Mouse (Mus musculus) layer of hippocampus, adult 9-11 months (tissue): ENCODE results near the gene C130032M10Rik.

ENCODE experiments used
- DNase-seq: peaks from one replicate; pipeline ENCODE4 v3.0.0; 2022

Gene C130032M10Rik

DNA sequence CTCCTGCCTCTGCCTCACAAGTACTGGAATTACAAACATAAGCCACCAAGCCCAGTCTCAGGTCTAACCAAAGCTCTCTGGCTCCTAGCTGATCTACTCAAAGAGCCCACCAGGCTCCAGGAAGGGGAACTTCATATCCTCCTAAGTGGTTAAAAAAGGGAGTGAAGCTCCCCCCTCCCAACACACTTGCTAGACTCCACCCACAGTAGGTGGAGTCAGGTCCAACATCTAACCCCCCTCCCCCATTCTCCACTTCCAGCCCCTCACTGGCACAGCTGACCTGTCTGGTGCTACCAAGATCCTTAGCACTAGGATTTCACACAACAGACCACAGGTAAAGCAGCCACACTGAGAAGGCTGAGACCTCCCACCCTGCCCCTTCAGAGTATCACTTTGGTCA lies 38.3 kb downstream of the C130032M10Rik start:
- DNase-seq, result no peak

DNA sequence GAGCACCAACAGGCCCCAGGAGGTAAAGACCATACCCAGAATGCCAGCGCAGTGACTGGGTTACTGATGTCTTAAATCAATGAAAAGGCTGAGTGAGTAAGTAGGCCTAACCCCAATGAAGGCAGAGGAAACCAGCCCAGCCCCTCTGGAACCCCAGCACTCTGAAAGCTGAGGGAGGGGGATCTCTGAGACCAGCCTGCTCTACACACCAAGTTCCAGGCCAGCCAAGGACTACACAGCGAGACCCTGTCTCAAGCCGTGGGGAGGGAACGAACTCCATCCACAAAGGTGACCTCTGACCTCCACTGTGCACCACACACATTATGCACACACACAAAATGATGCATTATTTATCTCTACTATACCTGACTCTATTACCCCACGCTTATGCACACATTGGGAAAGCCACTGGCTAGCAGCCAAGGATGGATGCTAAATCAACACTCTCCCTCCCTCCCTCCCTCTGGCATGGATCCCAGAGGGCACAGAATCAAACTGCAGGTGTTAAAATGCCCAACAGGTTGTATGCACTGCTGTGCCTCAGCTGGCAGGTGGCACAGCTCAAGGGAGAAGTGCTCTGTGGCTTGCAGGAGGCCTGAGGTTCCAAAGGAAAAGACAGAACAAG lies 39.0 kb downstream of the C130032M10Rik start:
- DNase-seq, result no peak

DNA sequence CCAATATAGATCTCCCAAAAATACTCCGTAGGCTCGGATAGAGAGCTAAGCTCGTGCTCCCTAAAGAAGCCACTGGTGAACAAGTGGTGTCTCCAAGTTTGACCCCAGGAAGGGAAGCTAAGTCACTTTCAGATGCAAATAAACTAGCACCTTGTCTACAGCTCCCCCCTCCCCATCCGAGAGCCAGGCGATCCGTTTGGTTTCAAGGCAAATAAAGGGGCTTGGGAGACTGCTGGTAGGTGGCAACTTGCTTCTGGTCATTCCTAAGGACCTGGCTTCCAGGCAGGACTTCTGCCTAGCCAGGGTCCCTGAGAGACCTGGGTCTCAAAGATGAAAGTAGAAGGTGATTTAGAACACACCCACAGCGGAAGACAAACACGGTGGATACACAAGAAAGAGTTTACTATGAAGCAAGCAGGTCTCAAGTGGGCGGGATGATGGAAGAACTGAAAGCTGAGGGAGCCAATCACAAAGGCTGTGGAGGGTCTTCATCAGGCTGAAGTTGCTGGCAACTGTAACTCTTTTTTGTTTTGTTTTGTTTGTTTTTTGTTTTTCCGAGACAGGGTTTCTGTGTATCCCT lies 40.9 kb downstream of the C130032M10Rik start:
- DNase-seq, result no peak

DNA sequence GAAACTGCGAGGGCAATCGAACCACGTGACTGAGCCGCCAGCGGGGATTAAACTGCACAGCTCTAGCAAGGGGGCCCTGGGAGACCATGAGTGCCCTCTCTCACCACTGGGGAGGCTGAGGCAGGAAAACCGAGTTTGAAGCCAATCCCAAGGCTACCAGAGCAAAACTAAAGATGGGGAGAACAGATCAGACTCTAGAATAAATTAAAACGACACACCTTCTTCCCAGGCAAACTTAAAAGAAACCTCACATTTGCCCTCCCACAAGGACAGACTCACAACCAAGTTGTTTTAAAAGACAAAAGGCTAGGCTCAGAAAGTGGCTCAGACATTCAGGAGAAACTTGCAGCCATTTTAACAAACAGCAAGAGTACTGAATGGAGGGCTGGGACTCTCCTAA lies 41.6 kb downstream of the C130032M10Rik start:
- DNase-seq, result no peak

GRCm38 (mm10) chr9:114560141-114560540 lies 44.6 kb downstream of the C130032M10Rik start:
- no peak for DNase-seq

DNA sequence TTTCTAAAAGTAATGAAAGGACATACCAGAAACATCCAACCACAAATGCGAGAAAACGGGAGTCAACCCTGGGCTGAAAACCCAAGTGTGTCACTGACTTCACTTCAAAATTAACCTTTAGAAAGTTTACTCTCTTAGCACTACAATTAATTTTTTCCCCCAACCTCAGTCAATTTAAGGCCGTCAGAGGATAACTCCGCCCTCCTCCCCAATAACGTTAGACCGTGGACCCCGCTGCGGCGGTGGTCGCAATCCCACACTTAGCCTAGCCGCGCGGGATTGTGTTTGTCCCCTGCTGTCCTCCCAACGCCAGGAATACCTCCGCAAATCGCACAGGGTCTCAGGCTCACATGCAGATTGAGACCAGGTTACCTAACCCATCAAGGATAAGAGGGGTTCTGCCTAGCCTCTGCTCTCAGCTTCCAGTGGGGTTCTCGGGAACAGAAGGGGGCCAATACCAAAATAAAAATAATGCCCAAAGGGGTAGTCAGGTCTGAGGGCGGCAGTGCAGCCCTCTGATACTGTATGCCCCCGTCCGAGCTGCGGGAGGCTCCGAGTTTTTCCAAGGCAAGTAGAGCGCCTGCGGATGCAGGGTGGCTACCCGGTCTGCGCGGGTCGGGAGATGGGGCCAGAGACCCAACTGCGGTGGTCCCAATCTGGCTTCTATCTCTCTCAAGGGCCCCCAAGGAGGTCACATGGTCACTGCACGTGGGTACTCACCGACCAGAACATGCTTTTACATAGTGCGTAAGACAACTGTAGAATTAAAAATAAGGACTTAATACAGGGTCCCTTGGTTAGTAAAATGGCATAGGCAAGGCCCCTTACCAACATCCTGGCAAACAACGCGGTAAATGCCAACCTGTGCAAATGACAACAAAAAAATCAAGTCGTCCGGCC lies 45.5 kb downstream of the C130032M10Rik start:
- DNase-seq, result no peak

- no peak for DNase-seq
Observed at GRCm38 (mm10) chr9:114561671-114561971, 46.1 kb downstream of the C130032M10Rik start.

GRCm38 (mm10) chr9:114562031-114562918 lies 46.8 kb downstream of the C130032M10Rik start:
- DNase-seq, result no peak

DNA sequence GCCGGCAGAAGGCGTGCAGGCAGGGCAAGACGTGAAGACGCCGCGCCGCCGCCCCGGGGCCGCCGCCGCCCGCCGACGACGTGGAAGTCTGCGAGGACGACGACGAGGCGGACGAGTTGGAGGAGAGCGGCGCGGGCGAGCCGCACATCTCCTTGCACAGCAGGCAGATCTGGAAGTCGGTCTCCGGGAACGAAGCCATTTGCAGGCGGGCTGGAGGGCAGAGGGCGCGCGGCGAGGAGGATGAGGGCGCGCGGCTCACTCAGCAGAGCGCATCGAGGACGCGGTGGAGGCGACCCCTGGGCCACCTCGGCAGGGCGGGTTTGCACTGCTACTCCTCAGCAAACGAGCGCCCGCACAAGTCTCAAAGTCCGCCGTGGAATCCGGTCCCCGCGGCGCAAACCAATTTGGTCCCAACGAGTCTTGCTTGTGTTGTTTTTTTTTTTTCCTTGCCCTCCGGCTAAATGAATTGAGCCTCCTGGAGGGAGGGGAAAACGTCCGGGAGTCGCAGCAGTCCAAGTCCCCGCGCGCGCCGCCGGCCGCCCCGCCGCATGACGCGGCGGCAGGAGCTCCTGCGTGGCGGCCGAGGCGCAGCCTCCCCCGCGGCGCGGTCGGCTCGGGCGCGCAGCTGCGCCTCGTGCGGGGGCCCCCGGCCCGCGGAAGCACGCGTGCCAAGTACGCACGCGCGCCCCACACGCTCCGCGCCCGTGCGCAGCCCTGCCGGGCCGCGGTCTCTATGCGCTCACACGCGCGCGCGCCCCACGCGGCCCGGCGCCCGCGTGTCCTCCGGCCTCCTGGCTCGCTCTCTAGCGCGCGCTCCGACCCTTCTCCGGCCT lies 47.6 kb downstream of the C130032M10Rik start:
- DNase-seq, result no peak

- DNase-seq, result no peak
Observed at GRCm38 (mm10) chr9:114563761-114564606, 48.5 kb downstream of the C130032M10Rik start, which contains the start of gene Trim71. Gene Trim71 (minus strand): TSS chr9:114564369.

DNA sequence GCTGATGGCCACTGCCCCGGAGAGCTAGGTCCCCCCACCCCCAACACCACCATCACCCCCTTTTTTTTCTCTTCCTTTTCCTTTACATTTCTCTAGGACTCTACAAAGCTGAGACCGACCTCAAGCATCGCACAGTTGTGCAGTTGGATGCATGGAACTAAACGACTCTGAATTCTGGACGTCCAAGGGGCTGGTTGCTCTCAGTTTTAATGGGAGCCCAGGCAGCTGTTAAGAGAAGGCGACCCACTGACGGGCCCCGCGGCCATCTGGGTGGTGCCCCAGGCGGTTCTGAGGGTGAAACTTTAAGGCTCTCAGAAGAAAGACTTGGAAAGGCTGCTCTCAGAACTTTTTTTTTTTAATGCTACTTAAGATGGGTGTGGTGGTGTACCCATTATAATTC lies 49.2 kb downstream of the C130032M10Rik start:
- no peak for DNase-seq
